Mouse (Mus musculus): ENCODE measurements at regions not wholly inside any gene's neighbourhood (a gene's known extent, or its start where the extent isn't known, plus 50 kb on each side); places are given as distances from the start of the nearest gene placed in this dataset.

DNA sequence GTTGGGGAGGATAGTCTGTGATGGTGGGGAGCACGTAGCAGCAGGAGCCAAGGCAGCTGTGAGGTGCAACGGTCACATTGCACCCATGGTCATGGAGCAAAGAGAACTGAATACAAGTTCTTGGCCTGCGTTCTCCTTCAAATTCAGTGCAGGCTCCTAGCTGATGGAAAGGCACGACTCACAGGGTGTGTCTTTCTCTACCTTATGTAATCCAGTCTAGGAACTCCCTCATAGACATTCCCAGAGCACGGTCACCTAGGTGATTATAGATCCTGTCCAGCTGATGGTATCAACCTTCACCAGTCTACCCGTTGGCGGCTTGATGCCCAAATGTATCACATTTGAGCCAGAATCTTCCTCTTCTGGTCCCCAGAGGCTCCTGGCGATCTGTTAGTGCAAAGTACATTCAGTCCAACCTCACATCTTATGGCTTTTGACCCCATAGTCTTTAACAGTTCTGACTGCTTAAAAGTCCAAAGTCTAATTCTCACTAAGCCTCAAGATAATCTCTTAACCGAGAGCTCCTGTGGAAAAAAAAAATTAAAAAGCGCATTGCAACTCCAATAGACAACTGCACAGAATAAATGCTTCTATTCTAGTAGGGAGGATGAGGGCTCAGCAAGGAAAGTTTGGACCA is 69.2 kb upstream of the Pcsk6 start:
- no peak for DNase-seq (ENCODE audit: low read depth, low spot score)
- Histone ChIP-seq H3K9me3 (replicated peaks; ENCODE audit: insufficient read depth, low read length) (no peaks in the 10 kb centered on the region), H3K36me3 (ENCODE audit: control insufficient read depth in 1 of 2, insufficient read depth in 2 of 2, low read length in 2 of 2) (no peaks in the 10 kb centered on the region), H3K27ac (ENCODE audit: control insufficient read depth, low read depth, low read length) (no peak overlapping the region), H3K4me1 (ENCODE audit: control insufficient read depth in 1 of 2, insufficient read depth in 2 of 2, low read length in 2 of 2) (no peaks in the 10 kb centered on the region), H3K9ac (ENCODE audit: control insufficient read depth, low read depth, low read length, poor library complexity, severe bottlenecking) (no peak overlapping the region), H3K4me3 (ENCODE audit: control insufficient read depth in 1 of 2, insufficient read depth in 1 of 2, low read depth in 2 of 2, low read length in 2 of 2) (no peak overlapping the region), H3K27me3 (ENCODE audit: control insufficient read depth in 1 of 2, insufficient read depth in 2 of 2, low read length in 2 of 2) (no peaks in the 10 kb centered on the region), H3K79me2 (ENCODE audit: control insufficient read depth, insufficient read depth, low read length, poor library complexity) (no peaks in the 10 kb centered on the region)
- no peak for TF ChIP-seq ETS1 (IDR thresholded peaks at IDR 0.05; ENCODE audit: low read depth, low read length)
- TF ChIP-seq MYC (IDR thresholded peaks at IDR 0.05; ENCODE audit: low read depth, low read length), result no peak
- no peak for TF ChIP-seq MEF2A (IDR thresholded peaks at IDR 0.05; ENCODE audit: extremely low read depth, insufficient replicate concordance, low read depth, low read length, poor library complexity, severe bottlenecking)
- TF ChIP-seq KAT2A (conservative IDR thresholded peaks at IDR 0.05; ENCODE audit: low read depth, low read length), result no peak
- no peak for TF ChIP-seq MAFK (IDR thresholded peaks at IDR 0.05; ENCODE audit: borderline replicate concordance, low read depth, low read length)
- TF ChIP-seq CHD1 (IDR thresholded peaks at IDR 0.05; ENCODE audit: low read depth, low read length), result no peak
- no peak for TF ChIP-seq HCFC1 (IDR thresholded peaks at IDR 0.05; ENCODE audit: low read depth, low read length)
- TF ChIP-seq SMC3 (IDR thresholded peaks at IDR 0.05; ENCODE audit: low read depth, low read length), result no peak
- TF ChIP-seq UBTF (IDR thresholded peaks at IDR 0.05; ENCODE audit: borderline replicate concordance, insufficient read depth, low read depth, low read length), result no peak
- TF ChIP-seq MYB (IDR thresholded peaks at IDR 0.05; ENCODE audit: low read depth, low read length), result no peak
- TF ChIP-seq GATA1 (IDR thresholded peaks at IDR 0.05; ENCODE audit: low read depth, low read length), result no peak
- TF ChIP-seq CHD2 (IDR thresholded peaks at IDR 0.05; ENCODE audit: low read length), result no peak
- no peak for TF ChIP-seq GABPA (IDR thresholded peaks at IDR 0.05; ENCODE audit: low read depth, low read length)
- no peak for TF ChIP-seq E2F4 (IDR thresholded peaks at IDR 0.05; ENCODE audit: borderline replicate concordance, low read depth, low read length)
- TF ChIP-seq JUND (IDR thresholded peaks at IDR 0.05; ENCODE audit: low read depth, low read length), result no peak

DNA sequence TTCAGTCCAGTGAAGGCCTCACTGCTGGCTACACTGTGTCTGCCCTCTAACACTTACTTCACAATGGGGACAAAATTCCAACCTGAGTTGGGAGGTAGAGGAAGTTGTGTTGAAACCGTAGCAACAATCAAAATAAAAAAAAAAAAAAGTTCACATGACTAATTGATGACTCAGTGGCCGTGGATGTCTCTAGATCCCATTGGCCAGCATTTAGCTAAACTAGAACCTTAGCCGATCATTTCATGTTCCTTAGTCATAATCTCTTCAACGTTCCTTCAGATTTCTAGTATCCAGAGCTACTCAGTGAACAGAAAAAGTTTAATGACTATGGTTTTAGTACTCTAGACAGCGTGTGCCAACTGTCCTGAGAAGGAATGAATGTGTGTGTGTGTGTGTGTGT is 59.2 kb upstream of the Pcsk6 start:
- no peaks in the 10 kb centered on the region for H3K9me3 ChIP-seq (replicated peaks; ENCODE audit: insufficient read depth, low read length)
- no peak overlapping the region for H3K4me3 ChIP-seq (ENCODE audit: control insufficient read depth in 1 of 2, insufficient read depth in 1 of 2, low read depth in 2 of 2, low read length in 2 of 2)
- no peak for DNase-seq (ENCODE audit: low read depth, low spot score)
- no peaks in the 10 kb centered on the region; a peak in 1 of 4 replicates for H3K27me3 ChIP-seq (ENCODE audit: control insufficient read depth in 1 of 2, insufficient read depth in 2 of 2, low read length in 2 of 2)
- no peaks in the 10 kb centered on the region for H3K36me3 ChIP-seq (ENCODE audit: control insufficient read depth in 1 of 2, insufficient read depth in 2 of 2, low read length in 2 of 2)
- no peak for TF ChIP-seq EP300 (IDR thresholded peaks at IDR 0.05; ENCODE audit: low read depth in 1 of 2, low read length in 2 of 2)
- no peak for TF ChIP-seq GABPA (IDR thresholded peaks at IDR 0.05; ENCODE audit: low read depth, low read length)
- no peak for TF ChIP-seq MEF2A (IDR thresholded peaks at IDR 0.05; ENCODE audit: extremely low read depth, insufficient replicate concordance, low read depth, low read length, poor library complexity, severe bottlenecking)
- no peaks in the 10 kb centered on the region for H3K4me1 ChIP-seq (ENCODE audit: control insufficient read depth in 1 of 2, insufficient read depth in 2 of 2, low read length in 2 of 2)
- H3K27ac ChIP-seq (ENCODE audit: control insufficient read depth, low read depth, low read length), result no peak overlapping the region
- H3K79me2 ChIP-seq (ENCODE audit: control insufficient read depth, insufficient read depth, low read length, poor library complexity), result no peaks in the 10 kb centered on the region
- H3K9ac ChIP-seq (ENCODE audit: control insufficient read depth, low read depth, low read length, poor library complexity, severe bottlenecking), result no peak overlapping the region
